Mouse (Mus musculus): ENCODE measurements at regions not wholly inside any gene's neighbourhood (a gene's known extent, or its start where the extent isn't known, plus 50 kb on each side); places are given as distances from the start of the nearest gene placed in this dataset.

DNA sequence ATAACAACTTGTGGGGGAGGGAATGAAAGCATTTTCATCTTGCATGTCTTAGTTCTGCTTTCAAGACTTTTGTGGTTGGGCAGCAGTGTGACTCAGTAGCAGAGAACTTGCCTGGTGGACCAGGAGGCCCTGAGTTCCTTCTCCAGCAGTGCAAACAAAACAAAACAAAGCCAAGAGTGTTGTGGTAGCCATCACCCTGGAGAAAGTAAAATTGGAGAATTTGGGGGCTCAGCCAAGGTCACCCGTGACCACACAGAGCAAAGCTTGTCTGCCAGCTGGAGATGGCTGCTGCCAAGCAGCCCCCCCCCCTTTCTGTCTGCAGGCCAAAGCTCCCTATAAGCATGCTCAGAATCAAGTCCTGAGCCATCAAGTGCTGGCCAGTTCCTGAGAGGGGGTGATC, 279.2 kb downstream of the Bcor start:
- in situ Hi-C loops (cut with MboI; ENCODE audit: unreplicated experiment in 2 of 2) = no loop called here

DNA sequence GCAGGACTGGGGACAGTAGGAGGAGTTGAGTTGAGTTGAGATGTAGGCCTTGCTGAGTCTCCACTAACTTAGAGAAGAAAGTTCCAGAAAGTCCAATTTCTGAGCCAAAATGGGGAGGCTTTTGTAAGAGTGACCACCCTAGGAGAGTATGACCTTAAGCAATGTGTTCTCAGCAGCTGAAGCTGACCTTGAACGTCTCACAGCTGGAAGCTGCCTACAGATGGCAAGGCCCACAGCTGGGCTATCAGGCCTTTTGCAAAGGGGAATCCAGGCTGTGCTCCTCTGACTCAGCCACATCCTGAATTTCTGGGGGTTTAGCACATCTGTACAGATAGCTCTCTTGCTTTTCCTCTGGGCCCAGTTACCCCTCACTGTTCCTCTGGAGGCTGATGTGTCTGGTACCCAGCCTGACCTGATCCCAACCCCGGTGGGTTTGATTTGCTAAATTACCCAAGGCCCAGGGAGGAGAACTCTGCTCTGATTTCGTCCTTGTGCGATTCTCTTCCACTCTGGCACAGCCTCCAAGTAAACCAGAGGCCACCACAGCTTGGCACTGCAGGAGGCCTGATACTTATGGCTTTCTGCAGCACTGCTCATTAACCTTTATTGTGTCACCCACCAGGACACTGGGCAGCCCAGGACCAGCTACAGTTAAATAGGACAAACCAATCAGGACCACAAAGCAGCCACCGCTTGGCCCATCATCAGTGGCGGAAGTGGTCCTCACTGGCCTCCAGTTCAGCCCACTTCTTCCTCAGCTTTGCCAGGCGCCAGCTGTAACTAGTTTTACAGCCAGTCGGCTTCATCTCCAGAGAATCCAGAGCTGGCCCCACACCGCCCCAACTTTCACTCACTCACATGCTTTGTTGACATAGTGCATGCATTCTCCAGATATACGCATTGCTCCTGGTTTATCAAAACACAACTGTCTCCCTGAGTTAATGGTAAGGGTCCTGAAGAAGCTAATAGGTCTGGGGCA, 276.1 kb downstream of the Bcor start:
- in situ Hi-C loops (cut with MboI; ENCODE audit: unreplicated experiment in 2 of 2) = no loop called here

DNA sequence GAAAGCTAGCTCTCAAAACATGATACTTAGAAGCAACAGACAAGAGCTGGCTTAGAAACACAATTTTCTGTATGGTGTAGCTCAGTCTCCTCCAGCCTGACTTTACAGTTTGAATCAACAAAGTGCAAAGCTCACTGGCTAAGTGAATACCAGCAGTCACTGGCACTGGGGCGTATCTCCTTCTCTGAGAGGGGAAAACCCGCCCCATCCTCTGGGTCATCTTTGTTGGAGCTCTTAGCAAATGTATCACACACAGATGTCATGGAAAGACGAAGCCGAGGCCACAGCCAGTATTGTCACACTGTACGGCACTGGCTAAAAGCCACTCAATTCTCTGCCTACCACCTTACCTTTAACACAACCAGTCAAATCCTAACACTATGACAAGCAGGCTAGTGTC, 267.8 kb downstream of the Bcor start:
- in situ Hi-C loops (cut with MboI; ENCODE audit: unreplicated experiment in 2 of 2) = no loop called here

DNA sequence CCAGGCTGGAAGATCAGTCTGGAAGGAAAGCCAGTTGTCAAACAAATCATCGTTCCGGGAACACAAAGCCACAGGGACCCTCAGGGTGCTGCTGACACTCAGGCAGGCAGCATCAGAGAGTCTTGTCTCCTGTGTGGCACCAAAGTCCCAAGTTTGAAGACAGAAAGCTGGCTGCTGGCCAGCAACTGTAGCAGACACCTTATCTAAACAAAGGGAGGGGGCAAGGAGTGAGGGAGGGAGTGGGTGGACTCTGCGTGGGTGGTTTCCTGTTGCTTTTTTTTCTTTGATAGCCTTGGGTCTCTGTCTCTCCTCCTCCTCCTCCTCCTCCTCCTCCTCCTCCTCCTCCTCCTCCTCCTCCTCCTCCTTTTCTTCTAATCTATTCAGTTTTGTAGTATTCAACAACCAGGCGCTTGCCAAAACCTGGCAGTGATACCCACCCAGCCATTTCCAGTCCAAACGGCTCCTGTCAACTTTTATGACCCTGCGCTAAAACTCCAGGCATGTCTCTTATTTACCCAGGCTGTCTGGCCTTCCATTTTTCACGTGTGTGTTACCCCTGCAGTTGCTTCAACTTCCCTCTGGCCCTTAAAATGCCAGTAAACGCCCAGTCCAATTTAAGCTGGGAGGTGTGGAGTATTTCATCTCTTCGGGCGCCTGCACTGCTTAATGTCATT, 266.4 kb downstream of the Bcor start:
- in situ Hi-C loops (cut with MboI; ENCODE audit: unreplicated experiment in 2 of 2) = no loop called here

DNA sequence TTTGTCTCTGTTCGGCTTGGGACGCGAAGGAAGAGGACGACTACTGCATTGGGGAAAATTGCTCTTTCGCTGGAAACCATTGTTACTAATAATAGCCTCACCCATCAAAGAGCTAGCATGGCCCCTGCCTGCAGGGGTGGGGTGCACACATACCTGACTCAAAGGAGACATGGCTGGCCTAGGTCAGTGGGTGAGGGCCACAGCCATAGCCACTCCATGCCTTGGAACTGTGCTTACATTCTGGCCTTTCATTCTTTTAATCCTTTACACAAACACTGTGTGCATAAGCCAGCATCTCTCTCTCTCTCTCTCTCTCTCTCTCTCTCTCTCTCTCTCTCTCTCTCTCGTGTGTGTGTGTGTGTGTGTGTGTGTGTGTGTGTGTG, 265.9 kb downstream of the Bcor start:
- in situ Hi-C loops (cut with MboI; ENCODE audit: unreplicated experiment in 2 of 2) = no loop called here

DNA sequence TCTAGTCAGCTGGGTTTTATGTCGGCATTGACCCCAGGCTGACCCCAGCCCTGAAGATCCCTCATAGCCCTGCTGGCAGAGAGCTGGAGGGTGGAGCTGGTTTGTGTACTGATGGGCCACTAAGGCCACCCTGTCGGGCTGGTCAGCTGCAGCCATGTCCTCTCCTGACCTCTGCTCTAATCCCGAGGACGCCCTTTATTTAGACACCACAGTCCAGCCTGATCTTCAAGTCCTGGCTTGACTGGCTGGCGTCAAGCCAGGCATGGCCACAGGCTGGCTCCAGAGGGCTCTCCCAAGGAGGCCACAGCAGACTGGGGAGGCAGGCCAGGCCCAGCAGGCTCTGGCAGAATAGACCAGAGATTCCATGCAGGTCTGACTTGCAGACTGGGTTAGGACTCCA, 264.8 kb downstream of the Bcor start:
- in situ Hi-C loops (cut with MboI; ENCODE audit: unreplicated experiment in 2 of 2) = no loop called here

DNA sequence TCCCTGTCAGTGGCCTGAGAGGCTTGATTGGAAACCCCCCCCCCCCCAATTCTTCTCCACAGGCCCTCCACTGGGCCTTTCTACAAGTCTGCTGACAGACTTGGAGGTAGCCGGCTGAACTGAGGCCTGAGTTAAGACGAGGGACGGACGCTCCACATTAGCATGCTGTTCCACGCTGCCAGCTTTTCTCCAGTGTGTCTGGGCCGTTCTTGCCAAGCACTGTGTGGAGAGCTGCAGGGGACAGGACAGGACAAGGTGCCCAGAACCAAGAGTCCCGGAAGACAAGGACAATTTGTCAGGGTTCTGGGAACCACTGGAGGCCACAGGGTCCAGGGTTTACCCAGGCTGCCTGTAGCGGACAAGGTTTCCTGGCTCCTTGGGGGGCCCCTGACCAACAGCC, 261.9 kb downstream of the Bcor start:
- in situ Hi-C loops (cut with MboI; ENCODE audit: unreplicated experiment in 2 of 2) = no loop called here

DNA sequence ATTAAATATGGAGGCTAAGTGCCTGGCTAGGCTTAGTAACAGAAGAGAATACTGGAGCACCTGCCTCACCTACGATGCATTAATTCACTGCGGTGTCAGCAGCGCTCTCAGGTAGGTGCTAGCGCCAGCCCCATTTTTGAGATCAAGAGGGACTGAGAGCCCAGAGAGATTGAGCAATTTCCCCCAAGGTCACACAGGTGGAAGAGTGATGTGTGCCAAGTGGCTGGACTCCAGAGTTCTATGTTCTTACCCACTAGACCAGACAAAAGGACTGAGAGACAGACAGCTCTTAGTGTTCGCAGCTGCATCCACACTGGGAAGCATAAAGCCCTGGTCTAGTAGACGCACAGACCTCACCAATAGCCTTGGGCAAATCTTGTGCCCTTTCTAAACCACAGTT, 261.1 kb downstream of the Bcor start:
- in situ Hi-C loops (cut with MboI; ENCODE audit: unreplicated experiment in 2 of 2) = no loop called here

DNA sequence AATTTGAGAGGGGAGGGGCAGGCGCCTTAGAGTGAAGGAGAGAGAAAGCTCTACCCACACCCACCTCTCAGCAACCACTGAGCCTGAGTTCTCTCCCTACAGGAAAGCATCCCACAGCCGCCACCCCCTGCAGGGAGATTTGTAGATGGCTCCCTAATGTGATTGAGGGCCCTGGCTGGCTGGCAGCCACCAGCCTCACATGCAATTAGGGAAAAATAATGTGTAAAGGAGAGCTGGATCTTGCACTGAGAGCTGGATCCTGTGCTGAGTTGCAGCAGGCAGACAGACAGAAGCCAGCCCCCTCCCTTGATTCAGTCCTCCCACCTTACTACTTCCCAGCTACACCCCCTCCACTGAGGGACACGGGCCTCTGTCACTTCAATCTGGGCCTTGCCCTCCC, 260.2 kb downstream of the Bcor start:
- in situ Hi-C loops (cut with MboI; ENCODE audit: unreplicated experiment in 2 of 2) = no loop called here

DNA sequence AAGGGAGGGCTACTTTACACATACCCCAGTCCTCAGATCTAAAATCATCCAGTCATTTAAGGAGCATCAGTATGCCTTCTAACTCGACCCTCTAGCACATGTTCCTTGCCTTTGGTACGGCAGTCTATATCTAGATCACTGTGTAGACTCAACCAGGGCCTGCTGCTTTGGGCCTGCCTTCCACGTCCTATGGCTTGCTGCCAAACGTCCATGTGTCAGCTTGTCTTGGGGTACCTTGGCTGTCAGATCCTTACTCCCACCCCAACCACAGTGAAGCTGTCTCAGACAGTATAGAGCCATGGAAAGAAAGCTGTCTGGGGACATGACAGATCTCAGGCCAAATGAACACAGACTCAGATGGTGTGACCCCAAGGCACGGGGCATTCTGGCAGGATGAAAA, 258.4 kb downstream of the Bcor start:
- in situ Hi-C loops (cut with MboI; ENCODE audit: unreplicated experiment in 2 of 2) = no loop called here

DNA sequence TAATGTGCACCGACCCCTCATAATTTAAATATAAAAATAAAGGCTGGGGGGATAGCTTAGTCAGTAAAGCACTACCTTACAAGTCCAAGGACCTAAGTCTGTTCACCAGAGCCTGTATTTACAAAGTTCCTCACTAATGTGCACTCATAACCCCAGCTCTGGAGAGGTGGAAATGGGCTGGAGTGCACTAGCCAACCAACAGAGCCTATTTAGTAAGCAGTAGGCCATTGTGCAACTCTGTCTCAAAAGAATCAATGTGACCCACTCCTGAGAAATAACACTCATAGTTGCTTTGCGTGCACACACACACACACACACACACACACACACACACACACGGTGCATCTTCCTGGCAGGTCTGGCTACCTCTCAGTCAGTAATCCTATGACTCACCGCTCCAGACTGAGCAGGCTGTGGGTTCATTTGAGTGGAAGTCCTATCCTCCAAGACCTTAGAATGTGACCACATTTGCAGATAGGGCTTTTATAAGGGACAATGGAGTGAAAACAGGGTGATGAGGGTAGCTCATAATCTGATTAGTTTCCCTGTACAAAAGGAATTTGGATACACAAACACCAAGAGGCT, 256.9 kb downstream of the Bcor start:
- in situ Hi-C loops (cut with MboI; ENCODE audit: unreplicated experiment in 2 of 2) = no loop called here

DNA sequence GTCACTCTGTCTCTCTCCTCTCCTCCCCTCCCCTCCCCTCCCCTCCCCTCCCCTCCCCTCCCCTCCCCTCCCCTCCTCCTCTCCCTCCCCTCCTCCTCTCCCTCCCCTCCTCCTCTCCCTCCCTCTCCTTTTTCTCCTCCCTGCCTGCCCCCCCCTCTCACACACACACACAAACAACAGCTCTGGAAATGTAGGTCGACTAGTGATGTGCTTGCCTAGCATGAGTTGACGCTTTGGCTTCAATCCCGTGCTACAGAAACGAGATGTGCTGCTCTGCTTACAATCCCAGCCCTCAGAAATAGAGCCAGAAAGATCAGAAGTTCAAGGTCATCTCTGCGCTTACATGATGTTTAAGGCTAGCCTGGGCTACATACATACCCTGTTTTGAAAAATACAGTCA, 254.9 kb downstream of the Bcor start:
- in situ Hi-C loops (cut with MboI; ENCODE audit: unreplicated experiment in 2 of 2) = no loop called here

DNA sequence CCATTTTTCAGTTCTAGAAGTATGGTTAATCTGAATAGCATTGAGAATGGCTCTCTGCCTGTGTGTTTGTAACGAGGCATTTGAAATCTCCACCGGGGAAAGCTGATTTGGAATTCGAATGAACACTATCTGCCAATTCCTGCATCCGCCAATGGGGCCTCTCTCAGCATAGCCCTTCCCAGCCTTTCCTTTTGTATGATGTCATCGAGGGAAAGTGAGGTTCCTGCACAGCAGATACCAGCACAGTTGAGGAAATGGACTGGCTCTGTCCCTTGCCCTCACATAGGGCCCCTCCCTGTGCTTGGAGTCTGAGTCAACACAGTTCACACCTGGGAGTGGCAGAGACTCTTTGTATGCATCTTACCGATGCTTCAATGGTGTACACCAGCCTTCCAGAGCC, 253.0 kb downstream of the Bcor start:
- in situ Hi-C loops (cut with MboI; ENCODE audit: unreplicated experiment in 2 of 2) = no loop called here

DNA sequence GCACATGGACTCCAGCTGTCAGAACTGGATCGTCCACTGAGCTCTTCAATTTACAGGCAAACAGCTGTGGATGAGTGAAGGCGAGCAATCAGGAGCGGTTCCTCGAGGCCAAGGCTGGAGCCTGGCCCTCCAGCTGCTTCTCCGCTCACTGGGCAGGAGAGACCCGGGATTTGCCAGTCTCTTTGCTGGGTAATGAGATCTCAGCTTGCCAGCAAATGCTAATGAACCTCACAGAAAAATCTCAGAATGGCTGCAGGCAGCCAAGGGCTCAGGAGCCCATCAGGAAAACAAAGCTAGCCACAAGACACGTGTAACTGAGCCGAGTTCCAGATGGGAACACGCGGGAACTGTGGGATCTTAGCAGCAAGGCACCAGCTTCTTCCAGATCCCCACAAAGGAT, 244.2 kb downstream of the Bcor start:
- in situ Hi-C loops (cut with MboI; ENCODE audit: unreplicated experiment in 2 of 2) = no loop called here

DNA sequence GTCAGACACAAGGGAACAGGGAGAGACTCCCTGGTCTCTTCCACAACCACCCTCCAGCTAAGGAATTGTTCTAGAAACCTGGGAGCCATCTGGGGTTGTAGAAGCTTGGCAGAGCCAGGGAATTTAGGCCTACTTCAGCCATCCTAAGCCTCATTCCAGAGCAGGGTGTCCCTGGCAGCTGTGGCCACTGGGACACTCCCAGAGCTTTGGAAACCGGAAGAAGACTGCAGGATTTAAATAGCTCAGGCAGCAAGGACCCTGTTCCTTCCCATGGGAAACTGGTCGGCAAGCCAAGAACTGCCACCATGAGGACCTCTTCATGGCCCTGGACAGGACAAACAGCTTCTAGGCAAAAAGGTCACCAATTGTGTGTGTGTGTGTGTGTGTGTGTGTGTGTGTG, 239.9 kb downstream of the Bcor start:
- in situ Hi-C loops (cut with MboI; ENCODE audit: unreplicated experiment in 2 of 2) = no loop called here

DNA sequence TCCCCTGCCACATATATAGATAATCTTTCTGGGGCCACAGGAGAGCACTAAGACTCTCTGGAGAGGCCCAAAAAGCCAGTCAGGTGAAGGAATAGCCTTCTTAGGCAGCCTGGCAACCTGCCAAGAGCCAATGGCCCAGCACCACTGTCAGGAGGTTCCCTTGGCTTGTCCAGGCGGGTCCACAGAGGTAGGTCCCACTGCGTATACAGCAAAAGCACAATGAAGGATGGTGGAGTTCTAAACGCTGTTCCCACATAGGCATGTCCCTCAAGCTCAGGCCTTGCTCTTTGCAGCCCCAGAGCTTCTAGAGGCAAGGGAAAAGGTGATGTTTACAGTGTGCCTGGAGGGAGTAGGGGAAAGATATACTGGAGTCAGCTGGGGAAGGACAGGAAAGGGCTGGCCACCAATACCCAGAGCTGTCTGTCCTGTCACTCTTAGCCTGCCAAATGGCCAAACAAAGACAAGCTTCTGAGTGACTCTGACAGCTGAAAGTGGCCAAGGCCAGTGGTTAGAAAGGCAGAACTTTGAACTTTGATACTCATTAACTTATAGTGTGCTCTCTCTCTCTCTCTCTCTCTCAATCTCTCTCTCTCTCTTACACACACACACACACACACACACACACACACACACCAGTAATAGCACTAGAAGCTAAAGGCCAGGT, 235.4 kb downstream of the Bcor start:
- in situ Hi-C loops (cut with MboI; ENCODE audit: unreplicated experiment in 2 of 2) = no loop called here

DNA sequence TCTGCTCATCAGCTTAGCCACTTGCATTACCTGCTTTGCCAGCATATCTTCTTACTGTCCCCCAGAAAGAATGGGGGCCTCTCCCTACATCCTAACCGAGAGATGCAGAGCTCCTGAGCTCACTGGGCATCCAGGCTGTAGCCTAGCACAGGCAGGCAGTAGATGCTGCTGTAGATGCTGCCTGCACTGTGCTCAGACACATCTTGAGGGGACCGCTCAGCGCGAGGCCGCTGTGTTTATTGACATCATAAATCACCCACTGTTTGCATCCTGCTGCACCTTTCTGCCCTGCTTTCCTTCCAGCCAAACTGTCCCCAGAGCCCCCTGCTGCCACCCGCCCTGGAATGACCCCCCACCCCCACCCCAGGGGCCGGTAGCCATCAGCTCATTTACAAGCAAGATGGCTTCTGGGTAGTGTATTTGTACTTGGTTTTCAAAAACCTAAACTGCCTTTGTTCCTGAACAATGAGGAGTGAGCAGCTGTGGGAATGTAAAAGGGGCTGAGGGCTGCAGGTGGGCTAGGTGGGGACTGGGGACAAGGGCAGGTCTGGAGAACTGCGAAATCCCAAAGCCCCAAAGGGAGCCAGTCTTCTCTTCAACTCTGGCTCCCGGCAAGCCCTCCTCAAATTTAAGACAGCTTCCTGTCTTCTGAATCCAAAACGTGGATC, 233.2 kb downstream of the Bcor start:
- in situ Hi-C loops (cut with MboI; ENCODE audit: unreplicated experiment in 2 of 2) = no loop called here

DNA sequence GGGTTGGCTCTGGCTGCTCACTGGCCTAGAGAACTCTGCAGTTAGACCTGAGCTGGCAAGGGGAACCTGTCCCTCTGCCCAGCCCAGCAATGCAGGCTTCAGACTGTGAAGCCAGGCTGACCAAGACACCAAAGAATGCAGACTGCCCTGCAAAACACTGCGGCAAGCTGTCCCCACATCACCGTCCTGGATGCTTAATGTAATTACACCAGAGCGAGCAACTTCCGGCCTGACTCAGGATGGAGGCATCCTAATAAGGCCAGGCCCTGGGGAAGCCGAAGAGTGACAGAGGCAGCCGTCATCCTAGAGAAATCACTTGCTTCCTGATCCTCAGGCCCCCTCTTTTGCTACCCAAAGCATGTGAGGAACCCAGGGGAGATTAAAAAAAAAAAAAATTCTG, 230.7 kb downstream of the Bcor start:
- in situ Hi-C loops (cut with MboI; ENCODE audit: unreplicated experiment in 2 of 2) = no loop called here

DNA sequence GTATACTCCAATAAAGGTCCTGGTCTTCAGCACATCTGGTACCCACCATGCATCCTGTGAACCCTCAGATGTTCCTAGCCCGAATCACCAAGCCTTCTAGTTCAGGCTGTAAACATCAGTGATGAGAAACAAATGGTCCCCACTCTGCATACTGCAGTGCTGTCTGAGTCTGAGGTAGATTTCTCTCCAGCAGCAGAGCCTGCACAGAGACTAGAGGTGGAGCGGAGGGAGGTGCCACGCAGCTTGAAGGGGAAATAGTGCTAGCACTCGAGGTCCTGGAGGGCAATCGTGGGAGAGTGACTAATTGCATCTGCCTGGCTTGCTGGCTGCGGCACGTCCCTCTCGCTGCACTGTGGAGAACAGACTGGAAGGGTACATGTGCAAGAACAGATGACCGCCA, 228.7 kb downstream of the Bcor start:
- in situ Hi-C loops (cut with MboI; ENCODE audit: unreplicated experiment in 2 of 2) = no loop called here

DNA sequence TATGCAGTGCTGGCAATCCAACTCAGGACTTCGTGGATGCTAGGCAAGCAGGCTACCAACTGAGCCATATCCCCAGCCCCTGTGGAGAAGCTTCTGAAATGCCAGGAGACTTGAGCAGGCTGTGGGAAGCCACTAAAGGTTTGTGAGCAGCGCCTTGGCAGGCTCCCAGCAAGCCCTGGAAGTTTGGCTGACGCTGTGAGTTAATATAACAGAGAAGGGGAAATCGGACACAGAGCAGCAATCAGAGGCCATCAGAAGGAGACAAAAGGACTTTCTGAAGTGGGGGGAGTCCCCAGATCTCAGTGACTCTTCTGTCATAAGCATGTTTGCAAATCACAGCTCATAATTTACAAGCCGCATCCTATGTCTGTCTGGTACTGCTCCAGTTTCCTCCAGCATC, 224.8 kb downstream of the Bcor start:
- in situ Hi-C loops (cut with MboI; ENCODE audit: unreplicated experiment in 2 of 2) = no loop called here

DNA sequence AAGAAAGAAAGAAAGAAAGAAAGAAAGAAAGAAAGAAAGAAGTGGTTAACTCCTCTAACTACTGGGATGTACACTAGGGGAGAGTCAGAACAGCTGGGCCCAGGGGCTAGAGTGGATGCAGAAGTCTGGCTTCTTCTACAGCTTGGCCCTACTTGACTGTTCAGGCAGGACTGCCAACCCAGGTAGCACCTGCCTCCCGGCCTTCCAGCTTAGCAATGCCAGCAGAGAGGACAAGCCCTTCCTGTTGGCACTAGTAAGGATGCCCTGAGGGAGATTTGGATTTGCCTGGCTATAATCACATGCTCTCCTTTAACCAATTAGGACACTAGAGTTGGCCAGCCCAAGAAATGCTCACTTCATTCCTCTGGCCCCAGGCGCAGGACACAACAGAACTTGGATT, 219.9 kb downstream of the Bcor start:
- in situ Hi-C loops (cut with MboI; ENCODE audit: unreplicated experiment in 2 of 2) = no loop called here
